Mouse (Mus musculus): ENCODE measurements around the gene Krt28.

Krt28 gene

GRCm38 (mm10) chr11:99385813-99386721, 11.4 kb upstream of the Krt28 start:
- ChIA-PET POLR2A (interaction anchor here (0.5 to 1.8 kb wide), 14 partner anchors 9 to 934 kb away, joined by 3 to 13 read pairs (median 3); partner anchors contain the start of genes Eif1 (in 2 of the 4) and Krtap17-1 (in 1 of the 4)), CTCF (interaction anchor here (0.6 to 1.9 kb wide), 7 partner anchors 17 to 912 kb away, joined by 3 to 7 read pairs (median 3); no protein-coding TSS in a partner anchor)

GRCm38 (mm10) chr11:99379568-99379967, 4.9 kb upstream of the Krt28 start:
- ChIA-PET POLR2A (no interaction called here), CTCF (interaction anchor here in 1 of 4 experiments (0.7 to 1.3 kb wide), 5 partner anchors 9 to 903 kb away, joined by 3 to 5 read pairs (median 3); no protein-coding TSS in a partner anchor)

GRCm38 (mm10) chr11:99369853-99370451, 4.8 kb downstream of the Krt28 start:
- CTCF ChIA-PET, result interaction anchor here (0.5 to 1.7 kb wide), 19 partner anchors 10 to 920 kb away, joined by 3 to 9 read pairs (median 3); partner anchors contain the start of genes Krt17 (in 1 of the 4) and Krt24 (in 1 of the 4)
- POLR2A ChIA-PET, result interaction anchor here in 1 of 4 experiments (0.6 to 0.7 kb wide), 2 partner anchors 16 to 998 kb away, joined by 3 read pairs; no protein-coding TSS in a partner anchor

GRCm38 (mm10) chr11:99369229-99369628, 5.5 kb downstream of the Krt28 start:
- CTCF ChIA-PET, result interaction anchor here (0.5 to 1.7 kb wide), 22 partner anchors 11 to 921 kb away, joined by 3 to 9 read pairs (median 3); partner anchors contain the start of genes Krt17 (in 1 of the 4) and Krt24 (in 1 of the 4)
- POLR2A ChIA-PET, result interaction anchor here in 1 of 4 experiments (0.6 to 0.7 kb wide), 2 partner anchors 17 to 999 kb away, joined by 3 read pairs; no protein-coding TSS in a partner anchor

GRCm38 (mm10) chr11:99366791-99367190, 7.9 kb downstream of the Krt28 start:
- ChIA-PET CTCF (interaction anchor here in 1 of 4 experiments (0.5 to 0.7 kb wide), 3 partner anchors 20 to 769 kb away, joined by 3 to 5 read pairs (median 3); partner anchors contain the start of gene Krt15), POLR2A (no interaction called here)

GRCm38 (mm10) chr11:99364412-99364811, 10.3 kb downstream of the Krt28 start:
- CTCF ChIA-PET, result interaction anchor here in 3 of 4 experiments (0.5 to 1.6 kb wide), 22 partner anchors 11 to 658 kb away, joined by 3 to 10 read pairs (median 4); partner anchors contain the start of genes Krt28 (in 2 of the 3) and Krt10 (in 1 of the 3)
- POLR2A ChIA-PET, result interaction anchor here in 1 of 4 experiments (1.1 kb wide), 1 partner anchor 11 kb away, joined by 3 read pairs; no protein-coding TSS in a partner anchor

- ChIA-PET CTCF (interaction anchor here in 1 of 4 experiments (0.5 kb wide), 1 partner anchor 37 kb away, joined by 4 read pairs; no protein-coding TSS in a partner anchor), POLR2A (no interaction called here)
Observed at GRCm38 (mm10) chr11:99361423-99361822, 13.3 kb downstream of the Krt28 start.

- ChIA-PET CTCF (no interaction called here), POLR2A (interaction anchor here in 1 of 4 experiments (0.6 to 0.9 kb wide), 2 partner anchors 9 to 144 kb away, joined by 3 read pairs; no protein-coding TSS in a partner anchor)
Observed at GRCm38 (mm10) chr11:99351004-99351403, 23.7 kb downstream of the Krt28 start, which contains the start of gene Krt27. TSS of gene Krt27 (minus strand) at chr11:99351104.

- POLR2A ChIA-PET, result no interaction called here
- CTCF ChIA-PET, result no interaction called here
Observed at GRCm38 (mm10) chr11:99339299-99339847, 35.3 kb downstream of the Krt28 start.

GRCm38 (mm10) chr11:99337866-99338265, 36.8 kb downstream of the Krt28 start, which contains the start of gene Krt26:
TSS of gene Krt26 (minus strand) at chr11:99337966.
- ChIA-PET POLR2A (interaction anchor here in 2 of 4 experiments (0.6 to 1.2 kb wide), 3 partner anchors 19 to 82 kb away, joined by 3 to 6 read pairs (median 4); no protein-coding TSS in a partner anchor), CTCF (interaction anchor here in 3 of 4 experiments (0.6 to 0.7 kb wide), 3 partner anchors 27 to 944 kb away, joined by 4 to 6 read pairs (median 6); no protein-coding TSS in a partner anchor)

- POLR2A ChIA-PET, result no interaction called here
- CTCF ChIA-PET, result no interaction called here
Observed at GRCm38 (mm10) chr11:99333426-99333825, 41.3 kb downstream of the Krt28 start.

- ChIA-PET CTCF (no interaction called here), POLR2A (no interaction called here)
Observed at GRCm38 (mm10) chr11:99329655-99330054, 45.0 kb downstream of the Krt28 start.

GRCm38 (mm10) chr11:99322851-99323250, 51.9 kb downstream of the Krt28 start, which contains the start of gene Krt25:
TSS of gene Krt25 (minus strand) at chr11:99322951.
- POLR2A ChIA-PET, result no interaction called here
- CTCF ChIA-PET, result interaction anchor here in 1 of 4 experiments (1.3 kb wide), 1 partner anchor 12 kb away, joined by 3 read pairs; no protein-coding TSS in a partner anchor

GRCm38 (mm10) chr11:99321094-99321493, 53.6 kb downstream of the Krt28 start:
- ChIA-PET CTCF (no interaction called here), POLR2A (no interaction called here)

GRCm38 (mm10) chr11:99319127-99319526, 55.6 kb downstream of the Krt28 start:
- POLR2A ChIA-PET, result no interaction called here
- CTCF ChIA-PET, result interaction anchor here in 2 of 4 experiments (0.8 to 1.9 kb wide), 3 partner anchors 11 to 51 kb away, joined by 3 to 7 read pairs (median 4); no protein-coding TSS in a partner anchor

- CTCF ChIA-PET, result no interaction called here
- POLR2A ChIA-PET, result no interaction called here
Observed at GRCm38 (mm10) chr11:99316543-99316942, 58.2 kb downstream of the Krt28 start.

Measured in embryonic stem cell, embryonic (primary cell).